Mouse (Mus musculus) urinary bladder, adult 2 months (tissue): ENCODE data around the gene St6galnac4. TPM values are rescaled to one million over a fixed set of nuclear protein-coding genes. Genes with fewer than 3 reads are reported as not detected.

Experiments
- DNase-seq: peaks from one replicate; pipeline ENCODE4 v3.0.0; 2022; ENCODE audit warnings: low spot score
- polyA plus RNA-seq: library from polyadenylated mRNA; depleted of rRNA; stranded (reverse); fragments of >200 nt; gene quantifications from 2 replicates; pipeline ENCODE4 v1.2.3, GENCODE M21; 2012

Gene St6galnac4
- polyA plus RNA-seq, 1 experiment: 13.3 TPM

- peak; percentile 64 for DNase-seq
These were observed 16.0 kb upstream of the St6galnac4 start, which contains the start of gene Dpm2 for GRCm38 (mm10) chr2:32570698-32571494. Gene Dpm2 (plus strand): TSS chr2:32570858.

- no peak for DNase-seq
These were observed 14.7 kb upstream of the St6galnac4 start for GRCm38 (mm10) chr2:32572196-32572595.

GRCm38 (mm10) chr2:32574497-32574896 is 12.4 kb upstream of the St6galnac4 start, which contains the start of gene Pip5kl1:
Gene Pip5kl1 (plus strand): TSS chr2:32574797.
- no peak for DNase-seq

- DNase-seq: no peak
These were observed 11.9 kb upstream of the St6galnac4 start for GRCm38 (mm10) chr2:32574901-32575585.

- no peak for DNase-seq
These were observed 11.2 kb upstream of the St6galnac4 start, which contains the start of gene 9430097D07Rik for GRCm38 (mm10) chr2:32575586-32576160. Gene 9430097D07Rik (minus strand): TSS chr2:32575684.

- no peak for DNase-seq
These were observed 10.4 kb upstream of the St6galnac4 start for GRCm38 (mm10) chr2:32576532-32576931.

- DNase-seq: no peak
These were observed 8.5 kb upstream of the St6galnac4 start for GRCm38 (mm10) chr2:32578146-32579046.

- no peak for DNase-seq
These were observed 5.3 kb upstream of the St6galnac4 start for GRCm38 (mm10) chr2:32581450-32582095.

GRCm38 (mm10) chr2:32582830-32583799 is 3.8 kb upstream of the St6galnac4 start:
- DNase-seq: no peak

GRCm38 (mm10) chr2:32585149-32585714 is 1.7 kb upstream of the St6galnac4 start:
- no peak for DNase-seq

GRCm38 (mm10) chr2:32587731-32588321 is 931 bp downstream of the St6galnac4 start:
- no peak for DNase-seq

- DNase-seq: no peak
These were observed 2.4 kb downstream of the St6galnac4 start for GRCm38 (mm10) chr2:32589213-32589795.

- DNase-seq: no peak
These were observed 3.3 kb downstream of the St6galnac4 start for GRCm38 (mm10) chr2:32590224-32590623.

- DNase-seq: no peak
These were observed 4.4 kb downstream of the St6galnac4 start for GRCm38 (mm10) chr2:32591249-32591648.

- no peak for DNase-seq
These were observed 9.8 kb downstream of the St6galnac4 start for GRCm38 (mm10) chr2:32596725-32597124.

GRCm38 (mm10) chr2:32597248-32597647 is 10.4 kb downstream of the St6galnac4 start:
- no peak for DNase-seq

GRCm38 (mm10) chr2:32597699-32598098 is 10.8 kb downstream of the St6galnac4 start:
- no peak for DNase-seq

GRCm38 (mm10) chr2:32598506-32598905 is 11.6 kb downstream of the St6galnac4 start:
- no peak for DNase-seq

GRCm38 (mm10) chr2:32599409-32599808 is 12.5 kb downstream of the St6galnac4 start, which contains the start of gene St6galnac6:
Gene St6galnac6 (plus strand): TSS chr2:32599709.
- no peak for DNase-seq
